Mouse (Mus musculus) heart, adult 18-20 months (tissue): ENCODE measurements at regions not wholly inside any gene's neighbourhood (a gene's known extent, or its start where the extent isn't known, plus 50 kb on each side); places are given as distances from the start of the nearest gene placed in this dataset.

Source experiments
- DNase-seq, 2 experiments: peaks; one replicate each; pipeline ENCODE4 v3.0.0; 2021 to 2022; ENCODE audit warnings: mixed read lengths in 1 of 2

GRCm38 (mm10) chr10:118624368-118624767 lies 183.5 kb downstream of the Ifng start:
- DNase-seq: no peak

GRCm38 (mm10) chr10:118628000-118628399 lies 187.2 kb downstream of the Ifng start:
- DNase-seq: no peak

- no peak for DNase-seq
These were observed 188.7 kb downstream of the Ifng start for GRCm38 (mm10) chr10:118629360-118630040.

- no peak for DNase-seq
These were observed 190.9 kb downstream of the Ifng start for GRCm38 (mm10) chr10:118631786-118632185.

- DNase-seq: no peak
These were observed 191.3 kb downstream of the Ifng start for GRCm38 (mm10) chr10:118632187-118632586.

GRCm38 (mm10) chr10:118633429-118633828 lies 192.6 kb downstream of the Ifng start:
- DNase-seq: no peak

GRCm38 (mm10) chr10:118639097-118639496 lies 198.3 kb downstream of the Ifng start:
- no peak for DNase-seq

GRCm38 (mm10) chr10:118640121-118640809 lies 199.4 kb downstream of the Ifng start:
- DNase-seq: no peak

- DNase-seq: no peak
These were observed 200.1 kb downstream of the Ifng start for GRCm38 (mm10) chr10:118640810-118641427.

GRCm38 (mm10) chr10:118643622-118644021 lies 202.8 kb downstream of the Ifng start:
- no peak for DNase-seq

GRCm38 (mm10) chr10:118648111-118648510 lies 207.3 kb downstream of the Ifng start:
- peak; percentile 67 to 79 for DNase-seq

GRCm38 (mm10) chr10:118656561-118656960 lies 213.4 kb downstream of the Dyrk2 start:
- no peak for DNase-seq

- DNase-seq: no peak
These were observed 204.0 kb downstream of the Dyrk2 start for GRCm38 (mm10) chr10:118666009-118666408.

GRCm38 (mm10) chr10:118675816-118676465 lies 194.1 kb downstream of the Dyrk2 start:
- peak; percentile 45 to 58 for DNase-seq

- DNase-seq: no peak
These were observed 191.1 kb downstream of the Dyrk2 start for GRCm38 (mm10) chr10:118678750-118679418.

GRCm38 (mm10) chr10:118679507-118679906 lies 190.5 kb downstream of the Dyrk2 start:
- no peak for DNase-seq

GRCm38 (mm10) chr10:118680896-118681295 lies 189.1 kb downstream of the Dyrk2 start:
- no peak for DNase-seq

GRCm38 (mm10) chr10:118683356-118683755 lies 186.7 kb downstream of the Dyrk2 start:
- no peak for DNase-seq

- no peak for DNase-seq
These were observed 170.7 kb downstream of the Dyrk2 start for GRCm38 (mm10) chr10:118699292-118699691.

GRCm38 (mm10) chr10:118700115-118700514 lies 169.9 kb downstream of the Dyrk2 start:
- DNase-seq: no peak

- DNase-seq: no peak
These were observed 164.0 kb downstream of the Dyrk2 start for GRCm38 (mm10) chr10:118706020-118706419.

GRCm38 (mm10) chr10:118709718-118710117 lies 160.3 kb downstream of the Dyrk2 start:
- no peak for DNase-seq
